Comparison of ENCODE assay signal across 10 mouse cellular contexts in the genomic region with DNA sequence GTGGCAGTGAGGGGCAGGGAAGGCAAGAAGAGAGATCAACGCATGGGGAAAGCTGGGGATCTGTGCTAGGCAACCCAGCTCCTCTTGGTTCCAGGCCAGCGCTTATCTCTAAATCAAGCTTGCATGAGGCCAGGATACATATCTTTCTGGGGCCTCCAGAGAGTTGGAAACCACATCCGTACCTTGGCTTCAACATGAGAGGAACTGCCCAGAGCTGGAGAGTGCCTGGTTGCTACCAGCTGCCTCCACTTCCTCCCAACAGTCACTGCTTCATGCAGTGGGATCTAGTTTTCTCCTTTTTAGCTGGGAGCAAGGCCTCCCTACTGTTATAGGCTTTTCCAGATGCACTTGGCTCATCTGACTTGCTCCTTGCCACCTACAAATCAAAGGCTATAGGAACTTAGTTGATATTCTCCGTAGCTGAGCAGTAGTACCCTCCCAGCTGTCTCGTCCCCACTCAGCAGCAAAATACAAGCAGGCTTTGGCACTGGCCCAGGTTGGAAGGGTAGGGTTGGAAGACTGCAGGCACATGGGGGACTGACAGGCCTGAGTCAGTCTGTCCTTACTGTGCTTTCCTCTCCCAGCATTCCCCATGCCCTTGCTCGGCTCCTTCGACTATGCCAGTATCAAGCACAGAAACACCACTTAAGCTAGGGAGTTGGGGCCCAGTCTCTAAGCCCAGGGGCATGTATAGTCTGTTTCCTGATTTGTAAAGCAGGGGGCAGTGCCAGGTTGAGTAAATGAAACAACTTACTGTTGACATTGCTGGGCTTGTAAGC.
A peak's percentile ranks its signal among the peaks of the same experiment; 100 is the strongest.
DNase-seq lines count a peak whose midpoint lies in the region; ATAC-seq and TF ChIP-seq lines count a peak whose summit lies in the region.
"Had no signal": no experiment of that assay in that cellular context is flagged by ENCODE, and none has a peak within 500 bp of the region (broad histone marks: within the 10 kb centered on the region; RNA-seq: fewer than 3 reads in every experiment).

No protein-coding gene starts in this region.

- H3K27me3 ChIP-seq in forebrain, embryonic 16.5 days (replicated peaks; ENCODE audit: control insufficient read depth, insufficient read depth, low read length), result no peaks in the 10 kb centered on the region
- H3K27me3 ChIP-seq in forebrain, embryonic 10.5 days (ENCODE audit: poor library complexity, severe bottlenecking), result no peaks in the 10 kb centered on the region
- H3K27me3 ChIP-seq: embryonic facial prominence, embryonic 13.5 days had no signal

- WGBS in forebrain, embryonic 16.5 days, result 75% methylated on average over 7 of the region's 7 CpGs
- 92% methylated on average over 7 of the region's 7 CpGs for WGBS in forebrain, embryonic 10.5 days

- no peak overlapping the region for H3K4me2 ChIP-seq in forebrain, embryonic 16.5 days (ENCODE audit: low read length)
- H3K4me2 ChIP-seq: embryonic facial prominence, embryonic 13.5 days had no signal

- H3K4me3 ChIP-seq in forebrain, embryonic 16.5 days (replicated peaks; ENCODE audit: low read length), result no peak overlapping the region
- no peak overlapping the region for H3K4me3 ChIP-seq in forebrain, embryonic 10.5 days
- no peak overlapping the region for H3K4me3 ChIP-seq in layer of hippocampus, adult 2 months
- H3K4me3 ChIP-seq: embryonic facial prominence, embryonic 13.5 days had no signal

- no peak for TF ChIP-seq CTCF in layer of hippocampus, adult 2 months (conservative IDR thresholded peaks at IDR 0.05)

- H3K9ac ChIP-seq in forebrain, embryonic 16.5 days (replicated peaks; ENCODE audit: low read depth, low read length), result no peak overlapping the region
- H3K9ac ChIP-seq: embryonic facial prominence, embryonic 13.5 days had no signal

- 0 out of 2 replicates have a peak, but pooled peaks have one; percentile 40 for ATAC-seq in forebrain, embryonic 16.5 days
- ATAC-seq: intestine, postnatal 0 days had no signal

- H3K27ac ChIP-seq in forebrain, embryonic 16.5 days (ENCODE audit: low read length), result no peak overlapping the region
- no peak overlapping the region for H3K27ac ChIP-seq in forebrain, embryonic 10.5 days
- H3K27ac ChIP-seq in layer of hippocampus, adult 2 months, result no peak overlapping the region
- H3K27ac ChIP-seq: embryonic facial prominence, embryonic 13.5 days had no signal

- DNase-seq in forebrain, embryonic 10.5 days (ENCODE audit: extremely low spot score, low spot score), result no peak
- peak; percentile 27 to 41 for DNase-seq in spleen, adult 18-20 months
- no peak for DNase-seq in spleen, adult 12 weeks (ENCODE audit: low spot score)
- DNase-seq in lung, postnatal 25 days (ENCODE audit: low spot score), result peak; percentile 46
- peak; percentile 68 for DNase-seq in thymus, postnatal 4 days
- no peak for DNase-seq in layer of hippocampus, adult 2 months (ENCODE audit: low spot score in 2 of 2)
- DNase-seq in layer of hippocampus, postnatal 25 days (ENCODE audit: extremely low spot score in 1 of 2, low spot score in 1 of 2), result no peak

- no peaks in the 10 kb centered on the region for H3K4me1 ChIP-seq in forebrain, embryonic 16.5 days (replicated peaks; ENCODE audit: control insufficient read depth, insufficient read depth, low read length)
- H3K4me1 ChIP-seq in forebrain, embryonic 10.5 days, result no peaks in the 10 kb centered on the region

- no peaks in the 10 kb centered on the region for H3K9me3 ChIP-seq in forebrain, embryonic 16.5 days (ENCODE audit: control insufficient read depth, low read length)
- no peaks in the 10 kb centered on the region for H3K9me3 ChIP-seq in forebrain, embryonic 10.5 days
- H3K9me3 ChIP-seq: embryonic facial prominence, embryonic 13.5 days had no signal

- no peaks in the 10 kb centered on the region for H3K36me3 ChIP-seq in forebrain, embryonic 16.5 days (ENCODE audit: control insufficient read depth, insufficient read depth)
- no peaks in the 10 kb centered on the region for H3K36me3 ChIP-seq in forebrain, embryonic 10.5 days (replicated peaks)
- H3K36me3 ChIP-seq: embryonic facial prominence, embryonic 13.5 days had no signal

Comparison
In these comparisons a context has a peak if more than half of its experiments do, and no peak if none do; other contexts are left out.
1. DNase-seq: peak in spleen, adult 18-20 months (2 of 2), lung, postnatal 25 days (single experiment) and thymus, postnatal 4 days (single experiment); none in forebrain, embryonic 10.5 days (single experiment), spleen, adult 12 weeks (single experiment), layer of hippocampus, adult 2 months (0 of 2) and layer of hippocampus, postnatal 25 days (0 of 2).